Comparison of ENCODE assay signal across 23 mouse cellular contexts in genomic region chr2:157376995-157377394, GRCm38 (mm10). TPM values are rescaled to one million over a fixed set of nuclear protein-coding genes. Genes with fewer than 3 reads are reported as not detected.
DNase-seq lines count a peak whose midpoint lies in the region; ATAC-seq and TF ChIP-seq lines count a peak whose summit lies in the region.
"Had no signal": no experiment of that assay in that cellular context is flagged by ENCODE, and none has a peak within 500 bp of the region (broad histone marks: within the 10 kb centered on the region; RNA-seq: fewer than 3 reads in every experiment).

No protein-coding gene starts in this region.

- no peaks in the 10 kb centered on the region for H3K36me3 ChIP-seq in lung, postnatal 0 days (ENCODE audit: insufficient read depth, low read length)
- peaks cover 48% of the 10 kb centered on the region for H3K36me3 ChIP-seq in embryonic facial prominence, embryonic 10.5 days (replicated peaks)

- H3K9me3 ChIP-seq in lung, postnatal 0 days (ENCODE audit: low read length): no peaks in the 10 kb centered on the region
- H3K9me3 ChIP-seq in embryonic facial prominence, embryonic 10.5 days: no peaks in the 10 kb centered on the region
- H3K9me3 ChIP-seq: embryonic facial prominence, embryonic 12.5 days; forebrain, embryonic 13.5 days; heart, embryonic 12.5 days; hindbrain, embryonic 10.5 days; intestine, embryonic 15.5 days had no signal

- H3K4me1 ChIP-seq in lung, postnatal 0 days (ENCODE audit: insufficient read depth, low read depth, low read length): peaks cover 8% of the 10 kb centered on the region; the same call in 1 of the 2 replicates
- H3K4me1 ChIP-seq in embryonic facial prominence, embryonic 10.5 days: peaks cover 24% of the 10 kb centered on the region

- H3K4me3 ChIP-seq in lung, postnatal 0 days (ENCODE audit: low read depth, low read length): no peak overlapping the region
- H3K4me3 ChIP-seq in embryonic facial prominence, embryonic 10.5 days: no peak overlapping the region
- H3K4me3 ChIP-seq: embryonic facial prominence, embryonic 12.5 days; gastrocnemius, adult 2 months; heart, embryonic 12.5 days; intestine, embryonic 15.5 days had no signal

- no peak for TF ChIP-seq EP300 in lung, postnatal 0 days (IDR thresholded peaks at IDR 0.05)

- ATAC-seq in lung, postnatal 0 days: no peak
- ATAC-seq: forebrain, embryonic 13.5 days; intestine, embryonic 15.5 days had no signal

- 48% methylated on average over 3 of the region's 3 CpGs for WGBS in lung, postnatal 0 days
- 53% methylated on average over 3 of the region's 3 CpGs for WGBS in embryonic facial prominence, embryonic 10.5 days

- H3K27me3 ChIP-seq in lung, postnatal 0 days (replicated peaks; ENCODE audit: insufficient read depth, low read length): no peaks in the 10 kb centered on the region
- no peaks in the 10 kb centered on the region for H3K27me3 ChIP-seq in embryonic facial prominence, embryonic 10.5 days (replicated peaks; ENCODE audit: low read depth, poor library complexity, severe bottlenecking)
- H3K27me3 ChIP-seq: embryonic facial prominence, embryonic 12.5 days; forebrain, embryonic 13.5 days; heart, embryonic 12.5 days; intestine, embryonic 15.5 days had no signal

- no peak for DNase-seq in lung, postnatal 0 days (ENCODE audit: low spot score)
- no peak for DNase-seq in lung, postnatal 36 days
- DNase-seq in ES-CJ7 (ENCODE audit: low read depth, low spot score) (peak; percentile 41), ZHBTc4 (ENCODE audit: low read depth, low spot score) (peak; percentile 67)
- DNase-seq in embryonic facial prominence, embryonic 10.5 days (ENCODE audit: low spot score): no peak
- DNase-seq in adrenal gland, postnatal 10 days: no peak
- DNase-seq in embryo, embryonic 10 days (ENCODE audit: low spot score): no peak
- DNase-seq: cerebellum, adult 2 months; cerebellum, postnatal 10 days; gastrocnemius, adult 2 months; gastrocnemius, postnatal 25 days; kidney, adult 2 months had no signal

- no peak overlapping the region for H3K4me2 ChIP-seq in lung, postnatal 0 days (replicated peaks; ENCODE audit: low read depth, low read length)
- H3K4me2 ChIP-seq: embryonic facial prominence, embryonic 12.5 days; intestine, embryonic 15.5 days had no signal

- TF ChIP-seq CTCF in lung, postnatal 0 days (IDR thresholded peaks at IDR 0.05): no peak

- peak overlapping the region; percentile 71; the same call in 1 of the 2 replicates for H3K27ac ChIP-seq in lung, postnatal 0 days (ENCODE audit: low read length)
- H3K27ac ChIP-seq in embryonic facial prominence, embryonic 10.5 days (replicated peaks): no peak overlapping the region
- H3K27ac ChIP-seq: embryonic facial prominence, embryonic 12.5 days; gastrocnemius, adult 2 months; intestine, embryonic 15.5 days had no signal

- no peak overlapping the region for H3K9ac ChIP-seq in lung, postnatal 0 days (replicated peaks; ENCODE audit: low read depth)
- H3K9ac ChIP-seq: embryonic facial prominence, embryonic 12.5 days; heart, embryonic 12.5 days; intestine, embryonic 15.5 days had no signal

RNA-seq across cellular contexts. Expression of gene Manbal, which starts 9.6 kb away (rescaled TPM):
- polyA plus RNA-seq in lung, postnatal 0 days (2015; fragmentation: Nextera tagmentation; extraction: Ambion mirVana): 95.7 and 100 TPM in 2 replicates
- 61.1 and 66.5 TPM in 2 replicates for polyA plus RNA-seq in embryonic facial prominence, embryonic 10.5 days (2016; fragmentation: Nextera tagmentation; extraction: Ambion mirVana)
- total RNA-seq in adrenal gland, postnatal 10 days (2021): 10 to 100 TPM; 34.8 to 35.7 TPM

RNA-seq across cellular contexts. Expression of gene Ghrh, which starts 29.7 kb away (rescaled TPM):
- 0.70 and 0.79 TPM in 2 replicates for polyA plus RNA-seq in lung, postnatal 0 days (2015; fragmentation: Nextera tagmentation; extraction: Ambion mirVana)
- 0.34 and 1.3 TPM in 2 replicates for polyA plus RNA-seq in embryonic facial prominence, embryonic 10.5 days (2016; fragmentation: Nextera tagmentation; extraction: Ambion mirVana)
- total RNA-seq in adrenal gland, postnatal 10 days (2021): not detected
- total RNA-seq: adrenal gland, adult 2 months; adrenal gland, postnatal 36 days; gastrocnemius, adult 2 months; gastrocnemius, postnatal 25 days; granulocyte monocyte progenitor cell, adult 5-6 weeks; heart, adult 8-10 months; heart, postnatal 25 days had no signal
- polyA plus RNA-seq: adrenal gland, adult 2 months; heart, embryonic 12.5 days; heart, embryonic 16.5 days; hindbrain, embryonic 10.5 days; kidney, adult 2 months had no signal

RNA-seq across cellular contexts. Expression of gene Src, which starts 41.2 kb away (rescaled TPM):
- polyA plus RNA-seq in lung, postnatal 0 days (2015; fragmentation: Nextera tagmentation; extraction: Ambion mirVana): 16.4 and 18.2 TPM in 2 replicates
- polyA plus RNA-seq in embryonic facial prominence, embryonic 10.5 days (2016; fragmentation: Nextera tagmentation; extraction: Ambion mirVana): 22.1 and 23.1 TPM in 2 replicates
- total RNA-seq in adrenal gland, postnatal 10 days (2021): 10 to 100 TPM; 18.9 to 21.8 TPM

Comparison
In these comparisons a context has a peak if more than half of its experiments do, and no peak if none do; other contexts are left out.
1. DNase-seq: peak in ES-CJ7 (single experiment) and ZHBTc4 (single experiment); none in lung, postnatal 0 days (single experiment), lung, postnatal 36 days (single experiment), embryonic facial prominence, embryonic 10.5 days (single experiment), adrenal gland, postnatal 10 days (single experiment) and embryo, embryonic 10 days (single experiment).